Mouse (Mus musculus) brain, embryonic 14.5 days (tissue): ENCODE results near the gene Taf3.

Experiments
- CTCF ChIP-seq: fragments of 200-500 bp; IDR thresholded peaks from 2 replicates; pipeline ENCODE4 v1.5.1; 2012; ENCODE audit warnings: inconsistent platforms, mild to moderate bottlenecking, moderate library complexity, borderline replicate concordance; ENCODE audit not compliant: insufficient read depth, insufficient read length; ENCODE audit errors: extremely low read depth
- POLR2A ChIP-seq: fragments of 200-500 bp; IDR thresholded peaks from 2 replicates; pipeline ENCODE4 v1.6.1; 2012; ENCODE audit warnings: mild to moderate bottlenecking, inconsistent platforms, borderline replicate concordance; ENCODE audit not compliant: poor library complexity, insufficient read depth, insufficient read length, severe bottlenecking; ENCODE audit errors: extremely low read depth

GRCm38 (mm10) chr2:10047758-10048436 is 499 bp downstream of the Taf3 start:
- 0 out of 2 replicates have a peak, but pooled peaks have one; percentile 5 for TF ChIP-seq CTCF
- TF ChIP-seq POLR2A: no peak
